Mouse (Mus musculus): ENCODE data around the gene Zfp599.
A peak's percentile ranks its signal among the peaks of the same experiment; 100 is the strongest.

DNA sequence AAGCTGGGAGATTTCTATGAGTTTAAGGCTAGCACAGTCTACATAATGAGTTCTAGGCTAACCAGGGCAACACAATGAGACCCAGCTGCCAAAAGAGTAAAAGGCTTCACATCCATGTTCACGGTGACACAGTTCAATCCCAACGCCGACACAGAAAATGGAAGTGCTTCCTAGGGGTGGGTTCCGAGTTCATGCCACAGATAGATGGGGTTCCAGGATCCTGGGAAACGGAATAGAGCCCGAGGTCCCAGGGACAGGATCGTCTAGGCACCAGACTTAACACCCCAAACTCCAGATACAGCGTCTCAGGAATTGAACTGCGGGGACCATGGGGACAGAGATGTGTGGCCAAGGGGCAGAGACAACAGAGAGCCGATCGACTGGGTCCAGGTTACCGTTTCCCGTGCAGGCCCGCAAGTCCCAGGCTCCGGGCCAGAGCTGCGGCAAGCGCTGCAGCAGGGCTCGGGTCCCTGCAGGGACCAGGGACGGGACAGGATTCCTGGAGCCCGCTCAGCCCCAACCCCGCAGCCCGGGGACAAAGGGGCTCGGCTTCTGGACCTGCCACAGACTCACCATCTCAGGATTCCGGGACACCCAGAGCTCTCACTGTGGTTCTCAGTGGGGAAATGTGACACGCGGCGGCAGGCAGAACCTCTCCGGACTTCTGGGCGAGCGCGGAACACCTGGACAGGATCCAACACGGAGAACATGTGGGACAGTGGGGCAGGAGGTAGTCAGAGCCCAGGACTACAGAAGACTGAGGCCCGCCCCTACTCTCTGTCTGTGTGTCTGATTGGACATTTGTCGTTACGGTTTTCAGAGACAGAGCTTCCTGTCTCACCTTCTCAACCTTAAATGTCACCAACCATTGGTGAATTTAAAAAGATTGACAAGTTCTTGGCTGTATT is at the start of gene Zfp599:
- TF ChIP-seq CTCF (IDR thresholded peaks at IDR 0.05; ENCODE audit: control insufficient read depth, insufficient read depth, insufficient read length): no peak
- TF ChIP-seq USF1 (IDR thresholded peaks at IDR 0.05; ENCODE audit: low read depth): no peak
- TF ChIP-seq MYOD1 (IDR thresholded peaks at IDR 0.05; ENCODE audit: control insufficient read depth, insufficient read length, low read depth): no peak
- peak; percentile 33 for TF ChIP-seq MAX (IDR thresholded peaks at IDR 0.05)
- TF ChIP-seq FOSL1 (IDR thresholded peaks at IDR 0.05; ENCODE audit: insufficient read depth, low read length, poor library complexity, severe bottlenecking): no peak
- TF ChIP-seq MYOG (IDR thresholded peaks at IDR 0.05; ENCODE audit: control insufficient read depth, extremely low read depth, insufficient read length): no peak

Measured in C2C12 (cell line).